Mouse (Mus musculus) embryonic facial prominence, embryonic 13.5 days (tissue): ENCODE data around the gene Gdpgp1. TPM values are rescaled to one million over a fixed set of nuclear protein-coding genes. Genes with fewer than 3 reads are reported as not detected.

Experiments used
- ATAC-seq: fragments of 200-750 bp; cut with Nextera tagmentation; 2 replicates; pipeline ENCODE4 v1.8.0; 2017; ENCODE audit warnings: low read depth; ENCODE audit not compliant: insufficient number of reproducible peaks, insufficient read depth, low FRiP score, low TSS enrichment
- H3K27ac ChIP-seq: fragments of 300-500 bp; sonication (generic); 2 replicates; pipeline ENCODE4 v1.5.1; 2015; ENCODE audit warnings: moderate library complexity, mild to moderate bottlenecking, inconsistent platforms
- H3K27me3 ChIP-seq: fragments of 300-500 bp; sonication (generic); 2 replicates; pipeline ENCODE4 v1.6.1; 2015; ENCODE audit warnings: mild to moderate bottlenecking, inconsistent platforms
- H3K36me3 ChIP-seq: fragments of 300-500 bp; sonication (generic); 2 replicates; pipeline ENCODE4 v1.6.1; 2015; ENCODE audit warnings: mild to moderate bottlenecking, inconsistent platforms
- H3K4me1 ChIP-seq: fragments of 300-500 bp; sonication (generic); 2 replicates; pipeline ENCODE4 v1.6.1; 2015; ENCODE audit warnings: inconsistent platforms
- H3K4me2 ChIP-seq: fragments of 300-500 bp; sonication (generic); 2 replicates; pipeline ENCODE4 v1.6.1; 2015; ENCODE audit warnings: moderate library complexity, mild to moderate bottlenecking, inconsistent platforms
- H3K4me3 ChIP-seq: fragments of 300-500 bp; sonication (generic); 2 replicates; pipeline ENCODE4 v1.5.1; 2015; ENCODE audit warnings: mild to moderate bottlenecking, inconsistent platforms
- H3K9ac ChIP-seq: fragments of 300-500 bp; sonication (generic); 2 replicates; pipeline ENCODE4 v1.6.1; 2015; ENCODE audit warnings: mild to moderate bottlenecking, inconsistent platforms
- H3K9me3 ChIP-seq: fragments of 300-500 bp; sonication (generic); 2 replicates; pipeline ENCODE4 v1.6.1; 2016; ENCODE audit warnings: inconsistent platforms
- WGBS: fragments of 180-500 bp; shearing (Covaris S2); methylation state at CpG from one replicate; pipeline ENCODE4 v1.1.7; 2015; ENCODE audit warnings: mixed read lengths; 5-methylcytosine and 5-hydroxymethylcytosine counted together
- polyA plus RNA-seq: library from polyadenylated mRNA; unstranded; fragments of >200 nt; fragmentation: Nextera tagmentation; extraction: Ambion mirVana; gene quantifications from 2 replicates; pipeline ENCODE4 v1.2.1, GENCODE M21; 2015

Gene Gdpgp1
- polyA plus RNA-seq, 1 experiment from 2014 or later: 3.8 TPM

GRCm38 (mm10) chr7:80284391-80284790 is 51.7 kb downstream of the Gdpgp1 start:
- H3K9ac ChIP-seq: no peak overlapping the region
- ATAC-seq: no peak
- no peaks in the 10 kb centered on the region for H3K9me3 ChIP-seq
- H3K4me1 ChIP-seq: no peaks in the 10 kb centered on the region
- 92% methylated on average over 5 of the region's 5 CpGs for WGBS
- H3K4me3 ChIP-seq: no peak overlapping the region
- no peaks in the 10 kb centered on the region for H3K27me3 ChIP-seq
- peaks cover 74% of the 10 kb centered on the region for H3K36me3 ChIP-seq
- H3K27ac ChIP-seq: no peak overlapping the region
- no peak overlapping the region for H3K4me2 ChIP-seq

DNA sequence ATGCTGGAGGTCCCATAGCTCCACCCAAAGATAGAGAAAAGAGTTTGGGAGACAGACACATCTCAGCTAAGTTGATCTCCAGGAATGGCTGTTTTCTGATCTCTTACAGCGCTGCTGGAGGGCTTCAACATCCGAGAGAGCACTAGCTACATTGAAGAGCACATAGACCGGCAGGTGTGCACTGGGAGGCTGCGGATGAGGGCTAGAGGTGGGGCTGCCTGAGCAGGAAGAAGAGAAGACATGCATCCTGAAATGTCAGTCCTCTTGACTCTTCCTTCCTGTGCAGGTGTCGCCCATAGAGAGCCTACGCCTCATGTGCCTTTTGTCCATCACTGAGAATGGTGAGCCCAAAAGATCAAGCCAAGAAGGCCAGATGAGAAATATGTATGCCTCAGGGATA is 53.1 kb downstream of the Gdpgp1 start:
- Histone ChIP-seq H3K9ac (no peak overlapping the region), H3K27me3 (no peaks in the 10 kb centered on the region), H3K4me2 (no peak overlapping the region), H3K4me1 (no peaks in the 10 kb centered on the region), H3K4me3 (no peak overlapping the region), H3K36me3 (peaks cover 76% of the 10 kb centered on the region), H3K9me3 (no peaks in the 10 kb centered on the region), H3K27ac (no peak overlapping the region)
- no peak for ATAC-seq
- 96% methylated on average over 6 of the region's 6 CpGs for WGBS

DNA sequence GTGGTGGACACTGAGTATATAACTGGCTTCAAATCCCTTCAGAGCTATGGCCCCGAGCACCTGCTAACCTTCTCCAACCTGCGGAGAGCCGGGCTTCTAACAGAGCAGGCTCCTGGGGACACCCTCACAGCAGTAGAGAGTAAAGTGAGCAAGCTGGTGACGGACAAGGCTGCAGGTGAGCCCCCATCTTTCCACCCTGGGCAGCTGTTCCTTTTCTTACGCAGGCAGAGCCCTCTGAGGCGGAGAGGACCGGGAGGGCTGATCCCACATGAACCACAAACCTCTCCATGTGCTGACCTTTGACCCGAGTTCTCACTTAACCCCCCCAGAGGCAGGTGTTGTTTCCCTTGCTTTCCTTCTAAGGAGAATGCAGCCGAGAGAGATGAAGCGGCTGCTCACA is 55.1 kb downstream of the Gdpgp1 start:
- Histone ChIP-seq H3K4me2 (no peak overlapping the region), H3K36me3 (peaks cover 78% of the 10 kb centered on the region), H3K9me3 (no peaks in the 10 kb centered on the region), H3K4me1 (no peaks in the 10 kb centered on the region), H3K4me3 (no peak overlapping the region), H3K27ac (no peak overlapping the region), H3K27me3 (no peaks in the 10 kb centered on the region), H3K9ac (no peak overlapping the region)
- 73% methylated on average over 10 of the region's 10 CpGs for WGBS
- no peak for ATAC-seq

Other genes starting within 250 kb of the Gdpgp1 start
- 20.1 and 21.9 TPM in 2 replicates for gene Zfp710, start 208.1 kb upstream of the Gdpgp1 start, polyA plus RNA-seq
- gene Idh2, start 117.5 kb upstream of the Gdpgp1 start, polyA plus RNA-seq: 514 and 560 TPM in 2 replicates
- gene Sema4b, start 46.0 kb upstream of the Gdpgp1 start, polyA plus RNA-seq: 18.6 and 19.8 TPM in 2 replicates
- 69.9 and 71.1 TPM in 2 replicates for gene Cib1, start 52 bp upstream of the Gdpgp1 start, polyA plus RNA-seq
- gene Ttll13, start 13.5 kb downstream of the Gdpgp1 start, polyA plus RNA-seq: 0.90 and 2.3 TPM in 2 replicates
- gene Ngrn, start 28.4 kb downstream of the Gdpgp1 start, polyA plus RNA-seq: 52.2 and 52.5 TPM in 2 replicates
- 13.8 and 16.2 TPM in 2 replicates for gene Vps33b, start 36.8 kb downstream of the Gdpgp1 start, polyA plus RNA-seq
- gene Prc1, start 61.6 kb downstream of the Gdpgp1 start, polyA plus RNA-seq: 121 and 130 TPM in 2 replicates
- 15.6 and 17.2 TPM in 2 replicates for gene Rccd1, start 91.6 kb downstream of the Gdpgp1 start, polyA plus RNA-seq
- gene Unc45a, start 108.1 kb downstream of the Gdpgp1 start, polyA plus RNA-seq: 49.0 and 53.1 TPM in 2 replicates
- gene Hddc3, start 110.2 kb downstream of the Gdpgp1 start, polyA plus RNA-seq: 21.6 and 29.0 TPM in 2 replicates
- 25.3 and 28.7 TPM in 2 replicates for gene Man2a2, start 138.5 kb downstream of the Gdpgp1 start, polyA plus RNA-seq
- 12.8 and 13.8 TPM in 2 replicates for gene Fes, start 155.1 kb downstream of the Gdpgp1 start, polyA plus RNA-seq
- gene Furin, start 172.6 kb downstream of the Gdpgp1 start, polyA plus RNA-seq: 10.9 and 11.0 TPM in 2 replicates